Mouse (Mus musculus) layer of hippocampus, postnatal 14 days (tissue): Measurements from ENCODE around the gene Fam53b. TPM values are rescaled to one million over a fixed set of nuclear protein-coding genes. Genes with fewer than 3 reads are reported as not detected.
"Not testable (repeated sequence)": the region's sequence is repeated elsewhere in the genome, so short reads cannot be mapped to it uniquely, and the experiment has no call there.

Source experiments
- DNase-seq, 2 experiments: peaks; one replicate each; pipeline ENCODE4 v3.0.0; 2021 to 2022; ENCODE audit warnings: low spot score in 2 of 2, mixed read lengths in 1 of 2
- total RNA-seq, 2 experiments: library from RNA; stranded (reverse); gene quantifications; 2 replicates each; pipeline ENCODE4 v1.2.3; 2021

The Fam53b gene
- total RNA-seq, 2 experiments from 2014 or later = 26.4 to 27.2 TPM

DNA sequence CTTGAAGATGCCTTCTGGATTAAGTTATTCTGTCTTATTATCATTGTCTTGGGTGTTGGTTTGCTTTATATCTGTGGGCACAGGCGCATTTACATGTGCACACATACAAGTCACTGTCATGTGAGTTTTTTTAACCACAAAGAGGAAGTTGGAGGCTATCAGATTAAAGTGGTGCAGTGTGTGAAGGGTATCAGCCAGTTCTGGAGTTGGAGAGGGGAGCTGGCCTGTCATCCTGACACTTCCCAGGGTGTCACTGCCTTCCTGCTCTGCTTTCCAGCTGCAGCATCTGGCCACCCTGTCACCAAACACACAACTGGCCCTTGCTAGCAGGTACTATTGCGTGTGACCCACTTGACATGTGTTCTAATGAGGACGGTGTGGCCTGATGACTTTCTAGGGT lies 127.2 kb downstream of the Fam53b start:
- DNase-seq = no peak

GRCm38 (mm10) chr7:132683923-132684322 lies 129.8 kb downstream of the Fam53b start:
- no peak for DNase-seq

GRCm38 (mm10) chr7:132682901-132683300 lies 130.8 kb downstream of the Fam53b start:
- DNase-seq = no peak

DNA sequence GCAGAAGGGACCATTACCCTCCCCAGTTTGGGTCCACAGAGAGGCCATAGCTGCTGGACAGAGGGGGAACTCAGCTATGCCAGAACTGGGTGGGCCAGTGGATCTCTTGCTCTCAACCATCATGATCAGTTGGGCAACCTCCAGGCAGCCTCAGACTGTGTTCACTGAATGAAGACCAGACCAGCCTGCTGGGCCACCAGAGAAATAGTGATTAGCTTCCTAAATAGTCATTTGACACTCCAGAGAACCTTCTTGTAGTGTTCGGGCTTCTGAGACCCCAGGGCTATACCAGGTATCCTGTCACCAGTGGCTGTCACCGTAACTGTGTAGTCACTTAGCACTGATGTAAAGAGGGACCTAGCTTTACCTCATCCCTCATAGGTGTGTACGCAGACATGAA lies 131.3 kb downstream of the Fam53b start:
- no peak for DNase-seq

DNA sequence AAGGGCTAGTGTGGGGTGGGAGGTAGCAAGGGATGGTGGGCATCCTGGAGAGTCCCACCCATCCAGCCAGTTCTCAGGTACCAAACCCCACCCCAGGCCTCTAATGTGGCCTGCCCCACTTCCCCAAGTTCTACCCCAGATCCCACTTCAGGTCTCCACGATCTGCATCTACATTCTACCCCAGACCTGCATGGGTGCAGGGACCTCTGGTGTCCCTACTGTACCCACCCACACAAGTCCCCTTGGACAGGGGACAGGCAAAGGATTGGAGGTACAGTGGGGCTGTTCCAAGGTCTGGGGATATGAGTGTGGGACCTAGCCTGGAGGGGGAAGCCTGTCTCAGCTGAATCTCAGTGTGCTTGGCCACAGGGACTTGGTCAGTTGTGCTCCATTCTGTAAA lies 131.9 kb downstream of the Fam53b start:
- DNase-seq = no peak

- no peak for DNase-seq
Measured at GRCm38 (mm10) chr7:132681296-132681695, 132.4 kb downstream of the Fam53b start.

- no peak for DNase-seq
Measured at GRCm38 (mm10) chr7:132679549-132679948, 134.1 kb downstream of the Fam53b start.

- peak; percentile 48 to 76 for DNase-seq
Measured at GRCm38 (mm10) chr7:132679117-132679516, 134.6 kb downstream of the Fam53b start.

DNA sequence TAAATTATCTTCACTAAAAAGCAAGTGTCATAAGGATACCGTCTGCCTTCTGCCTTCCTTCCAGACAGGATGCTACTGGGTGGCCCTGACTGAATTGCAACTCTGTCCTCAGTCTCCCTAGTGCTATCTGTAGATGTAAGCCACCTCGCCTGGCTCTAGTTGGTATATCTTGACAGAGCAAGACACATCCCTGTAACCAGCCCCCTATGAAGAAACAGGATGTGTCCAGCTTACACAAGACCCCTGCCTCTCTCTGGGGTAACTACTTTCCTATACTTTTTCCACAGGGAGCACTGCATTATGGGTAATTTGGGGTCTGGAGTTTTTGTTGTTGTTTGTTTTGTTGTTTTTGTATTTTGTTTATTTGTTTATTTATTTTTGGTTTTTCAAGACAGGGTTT lies 137.8 kb downstream of the Fam53b start:
- DNase-seq = no peak

DNA sequence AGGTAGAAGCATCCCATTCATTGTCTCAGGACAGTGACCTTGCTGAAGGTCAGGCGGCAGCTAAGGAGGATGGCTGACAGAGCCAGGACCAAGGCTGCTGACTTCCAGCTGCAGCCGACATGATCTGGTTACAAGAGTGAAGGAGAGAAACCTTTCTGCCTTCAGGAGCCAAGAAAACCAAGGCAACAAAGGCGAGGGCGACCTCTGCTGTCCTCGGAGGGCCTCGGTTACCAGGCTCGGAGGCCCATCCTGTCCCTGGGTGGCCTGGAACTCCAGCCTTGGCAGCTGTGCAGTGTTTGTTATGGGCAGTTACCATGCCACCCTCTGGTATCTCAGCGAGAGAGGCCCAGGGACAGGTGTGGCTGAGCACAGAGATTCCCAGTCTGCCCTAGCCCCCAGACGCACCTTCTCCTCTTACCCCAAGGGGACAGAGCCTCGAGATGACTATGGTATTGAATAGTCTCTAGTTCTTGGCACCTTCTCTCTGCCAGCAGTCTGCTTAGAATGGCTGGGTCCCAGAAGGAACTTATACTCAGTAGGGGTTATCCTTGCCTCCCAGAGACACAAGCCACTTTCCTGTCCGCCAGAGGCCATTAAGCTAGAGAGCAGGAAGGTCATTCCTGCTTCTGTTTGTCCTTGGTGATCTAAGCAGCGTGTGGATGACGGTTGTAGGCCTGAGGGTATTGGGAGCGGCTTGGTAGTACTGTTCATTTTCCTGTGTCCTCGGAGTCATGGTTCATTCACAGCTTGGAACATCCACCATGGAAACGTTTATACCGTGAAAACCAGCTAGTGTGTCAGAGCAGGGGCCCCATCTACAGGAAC lies 139.5 kb downstream of the Fam53b start:
- DNase-seq = no peak

DNA sequence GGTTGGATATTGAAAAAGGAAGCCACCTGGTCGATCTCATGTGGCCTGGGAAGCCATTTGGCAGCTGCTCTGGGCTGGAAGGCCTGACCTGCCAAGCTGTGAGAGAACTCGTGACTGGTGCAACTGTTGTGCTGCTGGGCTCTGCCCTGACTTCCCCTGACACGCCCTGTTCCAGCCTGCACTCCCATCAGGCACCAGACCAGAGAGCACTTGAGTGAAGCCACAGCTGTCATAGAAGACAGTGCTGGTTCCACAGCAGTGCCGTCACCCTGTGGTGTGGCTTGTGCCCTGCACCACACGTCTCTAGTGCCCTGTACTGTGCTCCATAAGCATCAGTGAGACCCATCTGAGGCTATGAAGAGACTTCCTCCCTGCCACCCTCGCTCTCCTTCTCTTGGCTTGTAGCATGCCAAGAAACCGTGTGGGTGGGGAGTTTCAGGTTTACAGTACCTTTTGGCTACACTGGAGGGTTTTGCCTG lies 141.2 kb downstream of the Fam53b start:
- DNase-seq = no peak

GRCm38 (mm10) chr7:132670863-132671165 lies 142.9 kb downstream of the Fam53b start:
- DNase-seq = no peak

GRCm38 (mm10) chr7:132669999-132670862 lies 143.5 kb downstream of the Fam53b start:
- DNase-seq = no peak

- DNase-seq = no peak
Measured at GRCm38 (mm10) chr7:132668604-132669003, 145.1 kb downstream of the Fam53b start.

DNA sequence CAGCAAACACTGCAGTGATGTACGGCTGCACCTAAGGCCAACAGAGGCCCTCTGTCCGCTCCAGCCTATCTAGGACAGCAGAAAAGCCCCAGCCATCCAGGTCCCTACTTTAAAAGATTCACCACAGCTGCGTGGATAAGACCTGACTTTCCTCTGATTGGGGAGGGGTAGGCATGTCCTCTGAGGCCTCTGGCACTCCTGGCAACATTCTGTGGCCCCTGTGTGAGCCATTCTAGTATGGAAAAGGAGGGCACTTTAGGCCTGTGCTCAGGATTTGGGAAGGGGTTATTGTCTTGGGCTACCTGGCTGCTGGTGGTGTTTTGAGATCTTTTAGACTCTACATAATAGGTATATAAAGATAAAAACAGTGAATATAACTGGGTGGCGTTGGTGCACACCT lies 147.2 kb downstream of the Fam53b start:
- no peak for DNase-seq

GRCm38 (mm10) chr7:132665664-132666382 lies 147.9 kb downstream of the Fam53b start:
- DNase-seq = no peak

- no peak for DNase-seq
Measured at GRCm38 (mm10) chr7:132664815-132665214, 148.9 kb downstream of the Fam53b start.

DNA sequence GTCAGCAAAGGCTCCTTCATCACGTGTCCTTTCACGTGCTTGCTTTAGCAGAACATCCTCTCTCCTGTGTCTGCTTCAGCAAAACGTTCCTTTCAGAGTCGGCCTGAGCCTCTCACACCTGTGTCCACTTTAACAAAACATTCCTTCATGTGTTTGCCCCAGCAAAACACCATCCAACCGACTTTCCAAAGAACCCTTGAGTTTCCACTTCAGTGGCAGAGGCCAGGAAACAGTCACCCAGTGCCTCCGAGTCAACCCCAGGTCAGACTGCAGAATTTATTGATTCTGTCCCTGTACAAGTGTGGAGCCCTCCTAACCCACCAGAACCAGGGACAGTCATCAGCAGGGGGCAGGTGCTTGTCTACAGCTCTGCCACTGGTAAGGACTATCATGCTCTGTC lies 150.9 kb downstream of the Fam53b start:
- DNase-seq = not testable (repeated sequence)
